Mouse (Mus musculus): ENCODE results near the gene Ppat.

GRCm38 (mm10) chr5:76892608-76893007, 58.8 kb downstream of the Ppat start:
- TF ChIP-seq CTCF (IDR thresholded peaks at IDR 0.05; ENCODE audit: low read depth, low read length) (no peak), POLR2A (IDR thresholded peaks at IDR 0.05; ENCODE audit: borderline replicate concordance, low read depth, low read length) (no peak)

Measured in bone marrow macrophage, adult 2 months (primary cell).